ENCODE assay signal across 7 mouse cellular contexts in the genomic region with DNA sequence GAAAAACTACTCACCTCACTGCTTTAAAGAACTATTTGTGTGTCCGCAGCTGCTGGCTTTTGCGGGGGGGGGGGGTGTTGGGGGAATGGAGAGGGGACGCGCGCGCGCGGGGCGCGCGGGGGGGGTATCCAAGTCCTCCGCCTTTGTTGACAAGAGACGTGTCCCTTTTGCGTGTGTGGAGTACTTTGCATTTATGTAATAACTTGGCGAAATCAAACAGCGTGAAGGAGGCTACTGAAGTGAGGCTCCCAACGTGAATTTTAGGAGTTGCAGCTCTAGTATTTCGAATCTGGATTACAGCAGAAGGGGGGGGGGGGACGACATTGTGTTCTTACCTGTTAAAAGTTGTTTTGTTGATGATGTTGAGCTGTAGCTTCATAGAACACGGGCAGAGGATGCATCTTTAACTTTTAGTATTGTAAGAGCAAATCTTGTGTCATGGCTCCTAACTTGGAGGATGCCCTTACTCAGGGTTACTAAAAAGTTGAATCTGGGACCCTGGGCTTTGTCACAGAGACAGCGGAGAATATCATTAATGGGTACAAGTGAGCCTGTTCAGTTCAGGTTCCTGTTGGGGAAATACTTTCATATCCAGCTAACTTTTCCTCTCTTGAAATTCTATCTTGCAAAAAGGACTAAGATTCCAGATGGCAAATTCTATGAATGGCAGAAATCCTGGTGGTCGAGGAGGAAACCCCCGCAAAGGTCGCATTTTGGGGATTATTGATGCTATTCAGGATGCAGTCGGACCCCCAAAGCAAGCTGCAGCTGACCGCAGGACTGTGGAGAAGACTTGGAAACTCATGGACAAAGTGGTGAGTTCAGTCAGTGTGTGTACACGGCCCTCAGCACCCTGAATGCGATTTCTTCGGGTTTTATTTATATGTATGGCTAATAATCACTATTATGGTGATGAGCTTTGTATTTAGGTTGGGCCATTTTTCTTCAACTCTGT. TPM values are rescaled to one million over a fixed set of nuclear protein-coding genes. Genes with fewer than 3 reads are reported as not detected.
DNase-seq lines count a peak whose midpoint lies in the region; ATAC-seq lines count a peak whose summit lies in the region.

No protein-coding gene starts in this region.

- ATAC-seq in lung, embryonic 15.5 days (ENCODE audit: borderline replicate concordance, extremely low read depth, low FRiP score, low TSS enrichment) = no peak
- ATAC-seq in hindbrain, embryonic 14.5 days (ENCODE audit: low FRiP score) = no peak
- no peak for ATAC-seq in midbrain, embryonic 15.5 days (replicated peaks)

- peak overlapping the region; percentile 88 for H3K9ac ChIP-seq in lung, embryonic 15.5 days
- peak overlapping the region; percentile 96 for H3K9ac ChIP-seq in hindbrain, embryonic 14.5 days
- peak overlapping the region; percentile 82 for H3K9ac ChIP-seq in midbrain, embryonic 15.5 days

- WGBS in lung, embryonic 15.5 days = 14% methylated on average over 29 of the region's 29 CpGs
- 15% methylated on average over 29 of the region's 29 CpGs for WGBS in embryonic facial prominence, embryonic 10.5 days
- 10% methylated on average over 29 of the region's 29 CpGs for WGBS in hindbrain, embryonic 14.5 days
- 11% methylated on average over 20 of the region's 29 CpGs for WGBS in midbrain, embryonic 15.5 days

- peak overlapping the region; percentile 63 for H3K4me2 ChIP-seq in lung, embryonic 15.5 days
- H3K4me2 ChIP-seq in hindbrain, embryonic 14.5 days (replicated peaks) = peak overlapping the region; percentile 68
- peak overlapping the region; percentile 59 for H3K4me2 ChIP-seq in midbrain, embryonic 15.5 days

- H3K4me3 ChIP-seq in lung, embryonic 15.5 days = peak overlapping the region; percentile 89
- H3K4me3 ChIP-seq in embryonic facial prominence, embryonic 10.5 days = peak overlapping the region; percentile 98
- peak overlapping the region; percentile 98 for H3K4me3 ChIP-seq in hindbrain, embryonic 14.5 days (replicated peaks; ENCODE audit: low read length)
- peak overlapping the region; percentile 82 for H3K4me3 ChIP-seq in midbrain, embryonic 15.5 days

- H3K27ac ChIP-seq in lung, embryonic 15.5 days = peak overlapping the region; percentile 99
- H3K27ac ChIP-seq in embryonic facial prominence, embryonic 10.5 days (replicated peaks) = peak overlapping the region; percentile 98
- H3K27ac ChIP-seq in hindbrain, embryonic 14.5 days = peak overlapping the region; percentile 95; the same call in 1 of the 2 replicates
- H3K27ac ChIP-seq in midbrain, embryonic 15.5 days = peak overlapping the region; percentile 95

- peaks cover 27% of the 10 kb centered on the region for H3K4me1 ChIP-seq in lung, embryonic 15.5 days
- peaks cover 35% of the 10 kb centered on the region for H3K4me1 ChIP-seq in embryonic facial prominence, embryonic 10.5 days
- H3K4me1 ChIP-seq in hindbrain, embryonic 14.5 days (replicated peaks; ENCODE audit: control insufficient read depth, insufficient read depth, low read length) = peaks cover 40% of the 10 kb centered on the region
- peaks cover 47% of the 10 kb centered on the region for H3K4me1 ChIP-seq in midbrain, embryonic 15.5 days

- H3K27me3 ChIP-seq in lung, embryonic 15.5 days = no peaks in the 10 kb centered on the region
- no peaks in the 10 kb centered on the region for H3K27me3 ChIP-seq in embryonic facial prominence, embryonic 10.5 days (replicated peaks; ENCODE audit: low read depth, poor library complexity, severe bottlenecking)
- H3K27me3 ChIP-seq in hindbrain, embryonic 14.5 days (ENCODE audit: control insufficient read depth, insufficient read depth, low read length) = no peaks in the 10 kb centered on the region
- H3K27me3 ChIP-seq in midbrain, embryonic 15.5 days (replicated peaks) = no peaks in the 10 kb centered on the region

- no peak for DNase-seq in lung, postnatal 4 days
- DNase-seq in embryonic facial prominence, embryonic 10.5 days (ENCODE audit: low spot score) = no peak
- no peak for DNase-seq in hindbrain, embryonic 14.5 days (ENCODE audit: low spot score)
- no peak for DNase-seq in layer of hippocampus, postnatal 36 days
- no peak for DNase-seq in frontal cortex, adult 2 months (ENCODE audit: extremely low spot score in 1 of 2, low spot score in 1 of 2)

- peaks cover 15% of the 10 kb centered on the region; the same call in 1 of the 2 replicates for H3K36me3 ChIP-seq in lung, embryonic 15.5 days
- peaks cover 38% of the 10 kb centered on the region for H3K36me3 ChIP-seq in embryonic facial prominence, embryonic 10.5 days (replicated peaks)
- H3K36me3 ChIP-seq in hindbrain, embryonic 14.5 days (replicated peaks; ENCODE audit: control insufficient read depth, insufficient read depth) = peaks cover 13% of the 10 kb centered on the region; the same call in 1 of the 2 replicates
- 0 out of 2 replicates have a peak, but pooled peaks cover 5% of the 10 kb centered on the region for H3K36me3 ChIP-seq in midbrain, embryonic 15.5 days (replicated peaks)

- H3K9me3 ChIP-seq in lung, embryonic 15.5 days = no peaks in the 10 kb centered on the region
- H3K9me3 ChIP-seq in embryonic facial prominence, embryonic 10.5 days = no peaks in the 10 kb centered on the region
- H3K9me3 ChIP-seq in hindbrain, embryonic 14.5 days (ENCODE audit: control insufficient read depth, low read length) = no peaks in the 10 kb centered on the region
- H3K9me3 ChIP-seq in midbrain, embryonic 15.5 days = no peaks in the 10 kb centered on the region

RNA-seq across cellular contexts. Expression of a gene that starts 1.6 kb away (rescaled TPM):
- polyA plus RNA-seq in lung, embryonic 15.5 days (2015; fragmentation: Nextera tagmentation; extraction: Ambion mirVana) = 11.1 and 14.6 TPM in 2 replicates
- 28.9 and 33.9 TPM in 2 replicates for polyA plus RNA-seq in embryonic facial prominence, embryonic 10.5 days (2016; fragmentation: Nextera tagmentation; extraction: Ambion mirVana)
- polyA plus RNA-seq in hindbrain, embryonic 14.5 days (2014; fragmentation: Nextera tagmentation; extraction: Ambion mirVana) = 15.6 and 16.8 TPM in 2 replicates
- polyA plus RNA-seq in midbrain, embryonic 15.5 days (2015; fragmentation: Nextera tagmentation; extraction: Ambion mirVana) = 12.4 and 14.5 TPM in 2 replicates
- total RNA-seq in layer of hippocampus, postnatal 36 days (2021) = 10 to 100 TPM; 39.2 to 43.4 TPM
- 9.0 and 9.4 TPM in 2 replicates for polyA plus RNA-seq in frontal cortex, adult 2 months (2012; rRNA removed)
